Mouse (Mus musculus) heart, adult 2 months (tissue): ENCODE data around the gene Pcdh15.

Source experiments
- CTCF ChIP-seq: fragments of 200-600 bp; IDR thresholded peaks from 2 replicates; pipeline ENCODE4 v1.8.1; 2022; ENCODE audit warnings: antibody characterized with exemption, mild to moderate bottlenecking, moderate library complexity
- EP300 ChIP-seq: fragments of 200-500 bp; IDR thresholded peaks from 2 replicates; pipeline ENCODE4 v1.6.1; 2011; ENCODE audit warnings: low read depth, low read length, control low read depth; ENCODE audit not compliant: insufficient read depth
- POLR2A ChIP-seq: fragments of 200-500 bp; IDR thresholded peaks from 2 replicates; pipeline ENCODE4 v1.6.1; 2011; ENCODE audit warnings: mild to moderate bottlenecking, low read depth, low read length, control low read depth; ENCODE audit not compliant: insufficient read depth

GRCm38 (mm10) chr10:74147966-74148365, 1048.8 kb downstream of the Pcdh15 start:
- TF ChIP-seq CTCF, result no peak
- no peak for TF ChIP-seq POLR2A
- TF ChIP-seq EP300, result no peak
